Mouse (Mus musculus) heart, adult 2 months (tissue): ENCODE measurements at regions not wholly inside any gene's neighbourhood (a gene's known extent, or its start where the extent isn't known, plus 50 kb on each side); places are given as distances from the start of the nearest gene placed in this dataset.

Source experiments
- CTCF ChIP-seq: fragments of 200-600 bp; IDR thresholded peaks from 2 replicates; pipeline ENCODE4 v1.8.1; 2022; ENCODE audit warnings: antibody characterized with exemption, mild to moderate bottlenecking, moderate library complexity
- EP300 ChIP-seq: fragments of 200-500 bp; IDR thresholded peaks from 2 replicates; pipeline ENCODE4 v1.6.1; 2011; ENCODE audit warnings: low read depth, low read length, control low read depth; ENCODE audit not compliant: insufficient read depth
- POLR2A ChIP-seq: fragments of 200-500 bp; IDR thresholded peaks from 2 replicates; pipeline ENCODE4 v1.6.1; 2011; ENCODE audit warnings: mild to moderate bottlenecking, low read depth, low read length, control low read depth; ENCODE audit not compliant: insufficient read depth

DNA sequence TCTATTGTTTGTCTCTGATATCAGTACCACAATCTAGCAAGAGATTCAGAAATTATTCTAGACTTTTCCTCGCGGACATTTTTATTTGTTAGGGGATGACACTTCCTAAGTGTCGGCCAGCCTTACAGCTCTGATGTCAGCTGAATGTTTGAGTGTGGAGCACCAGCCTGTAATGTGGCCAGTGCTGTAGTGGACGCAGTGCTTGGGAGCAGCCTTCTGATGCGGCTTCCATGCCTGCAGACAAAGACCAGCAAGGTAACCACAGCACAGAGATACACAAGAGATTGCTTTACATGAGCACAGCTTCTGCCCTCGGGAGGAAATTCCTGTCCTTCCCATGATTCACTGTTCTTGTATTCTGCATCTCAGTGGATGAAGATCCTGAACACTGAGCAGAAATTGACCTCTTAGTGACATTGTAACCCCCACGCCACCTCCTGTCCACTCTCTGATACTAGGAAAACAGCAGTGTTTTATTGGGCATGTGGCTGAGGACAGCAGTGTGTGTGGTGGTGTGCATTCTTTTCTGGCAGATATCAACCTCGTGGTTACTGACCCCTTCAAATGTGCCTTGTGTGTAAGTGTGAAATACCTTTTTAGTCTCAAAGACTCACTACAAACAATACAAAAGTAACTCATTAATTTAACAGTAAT, 54.6 kb upstream of the Chd1 start:
- TF ChIP-seq POLR2A (no peak), CTCF (no peak), EP300 (no peak)
